27 mouse cellular contexts compared by ENCODE assay signal in genomic region chr8:62804467-62804866, GRCm38 (mm10).
"Had no signal": no experiment of that assay in that cellular context is flagged by ENCODE, and none has a peak within 500 bp of the region (broad histone marks: within the 10 kb centered on the region; RNA-seq: fewer than 3 reads in every experiment).

No protein-coding gene starts in this region.

- H3K4me3 ChIP-seq: embryonic facial prominence, embryonic 10.5 days; embryonic facial prominence, embryonic 12.5 days; embryonic facial prominence, embryonic 13.5 days; embryonic facial prominence, embryonic 15.5 days; erythroblast, embryonic 14.5 days; forebrain, embryonic 13.5 days; gastrocnemius, adult 2 months; heart, adult 2 months; heart, embryonic 10.5 days; heart, embryonic 12.5 days had no signal

- H3K4me1 ChIP-seq: embryonic facial prominence, embryonic 10.5 days; embryonic facial prominence, embryonic 12.5 days; embryonic facial prominence, embryonic 13.5 days; embryonic facial prominence, embryonic 15.5 days; forebrain, embryonic 13.5 days; heart, embryonic 10.5 days; heart, embryonic 12.5 days had no signal

- H3K4me2 ChIP-seq: embryonic facial prominence, embryonic 12.5 days; embryonic facial prominence, embryonic 13.5 days; embryonic facial prominence, embryonic 15.5 days; forebrain, embryonic 13.5 days; heart, embryonic 11.5 days; heart, embryonic 12.5 days had no signal

- DNase-seq: cerebellum, adult 2 months; cerebellum, adult 8-10 months; cerebellum, adult 9-10 months; cerebellum, adult 9-11 months; cerebellum, postnatal 10 days; cerebellum, postnatal 14 days; cerebellum, postnatal 25 days; cerebellum, postnatal 36 days; embryo, embryonic 11 days; forebrain, postnatal 0 days; gastrocnemius, adult 2 months; gastrocnemius, postnatal 10 days; gastrocnemius, postnatal 14 days; gastrocnemius, postnatal 25 days; gastrocnemius, postnatal 36 days; heart, adult 11 months; heart, adult 18-20 months; heart, adult 2 months had no signal

- H3K36me3 ChIP-seq: embryonic facial prominence, embryonic 10.5 days; embryonic facial prominence, embryonic 12.5 days; embryonic facial prominence, embryonic 13.5 days; embryonic facial prominence, embryonic 15.5 days; heart, embryonic 10.5 days; heart, embryonic 12.5 days had no signal

- H3K27ac ChIP-seq: embryonic facial prominence, embryonic 10.5 days; embryonic facial prominence, embryonic 12.5 days; embryonic facial prominence, embryonic 13.5 days; embryonic facial prominence, embryonic 15.5 days; forebrain, embryonic 13.5 days; gastrocnemius, adult 2 months; heart, adult 2 months; heart, embryonic 10.5 days had no signal

- H3K9ac ChIP-seq: embryonic facial prominence, embryonic 12.5 days; embryonic facial prominence, embryonic 13.5 days; embryonic facial prominence, embryonic 15.5 days; forebrain, embryonic 13.5 days; forebrain, postnatal 0 days; heart, embryonic 12.5 days had no signal

- ATAC-seq: forebrain, embryonic 13.5 days; forebrain, postnatal 0 days had no signal

- H3K27me3 ChIP-seq: embryonic facial prominence, embryonic 12.5 days; embryonic facial prominence, embryonic 13.5 days; embryonic facial prominence, embryonic 15.5 days; forebrain, embryonic 13.5 days; heart, embryonic 12.5 days had no signal

- H3K9me3 ChIP-seq: embryonic facial prominence, embryonic 10.5 days; embryonic facial prominence, embryonic 12.5 days; embryonic facial prominence, embryonic 13.5 days; embryonic facial prominence, embryonic 15.5 days; forebrain, embryonic 13.5 days; heart, embryonic 10.5 days; heart, embryonic 12.5 days had no signal
